Mouse (Mus musculus): ENCODE results near the gene Adgrb2.

DNA sequence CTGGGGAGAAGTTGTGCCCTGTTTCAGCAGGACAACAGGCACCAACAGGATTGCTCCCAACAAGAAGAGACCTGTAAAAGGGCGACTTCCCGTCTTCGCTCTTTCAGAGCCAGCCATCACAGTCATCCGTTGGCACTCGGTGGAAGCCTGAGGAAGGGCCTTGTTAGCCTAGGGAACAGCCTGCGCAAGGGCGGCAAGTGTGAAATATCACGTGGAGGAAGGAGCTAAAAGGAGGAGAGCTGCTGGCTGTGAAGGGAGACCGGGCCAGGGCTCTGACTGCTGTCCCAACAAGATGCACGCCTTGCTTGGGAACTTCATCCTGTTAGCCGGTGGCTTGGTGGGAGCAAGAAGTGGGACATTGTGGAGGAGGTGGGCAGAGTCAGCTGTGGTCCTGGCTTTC is 13.5 kb downstream of the Adgrb2 start:
- TF ChIP-seq CTCF (IDR thresholded peaks at IDR 0.05; ENCODE audit: extremely low read depth, insufficient read depth, low read length) (no peak), POLR2A (IDR thresholded peaks at IDR 0.05; ENCODE audit: extremely low read depth, insufficient read depth, low read length) (peak; percentile 29; the same call in 1 of the 2 replicates)

Measured in cortical plate, adult 2 months (tissue).